Mouse (Mus musculus) heart, postnatal 36 days (tissue): Measurements from ENCODE around the gene Aknad1. TPM values are rescaled to one million over a fixed set of nuclear protein-coding genes. Genes with fewer than 3 reads are reported as not detected.

Experiments used
- DNase-seq, 2 experiments: peaks; one replicate each; pipeline ENCODE4 v3.0.0; 2021 to 2022
- intact Hi-C: fragments of 180-260 bp; cut with DNase I; formaldehyde crosslinking; loops from one replicate; pipeline ENCODE4 v1.15.1; 2025
- total RNA-seq, 2 experiments: library from RNA; stranded (reverse); gene quantifications; 2 replicates each; pipeline ENCODE4 v1.2.3; 2021

Aknad1 gene
- total RNA-seq, result not detected

DNA sequence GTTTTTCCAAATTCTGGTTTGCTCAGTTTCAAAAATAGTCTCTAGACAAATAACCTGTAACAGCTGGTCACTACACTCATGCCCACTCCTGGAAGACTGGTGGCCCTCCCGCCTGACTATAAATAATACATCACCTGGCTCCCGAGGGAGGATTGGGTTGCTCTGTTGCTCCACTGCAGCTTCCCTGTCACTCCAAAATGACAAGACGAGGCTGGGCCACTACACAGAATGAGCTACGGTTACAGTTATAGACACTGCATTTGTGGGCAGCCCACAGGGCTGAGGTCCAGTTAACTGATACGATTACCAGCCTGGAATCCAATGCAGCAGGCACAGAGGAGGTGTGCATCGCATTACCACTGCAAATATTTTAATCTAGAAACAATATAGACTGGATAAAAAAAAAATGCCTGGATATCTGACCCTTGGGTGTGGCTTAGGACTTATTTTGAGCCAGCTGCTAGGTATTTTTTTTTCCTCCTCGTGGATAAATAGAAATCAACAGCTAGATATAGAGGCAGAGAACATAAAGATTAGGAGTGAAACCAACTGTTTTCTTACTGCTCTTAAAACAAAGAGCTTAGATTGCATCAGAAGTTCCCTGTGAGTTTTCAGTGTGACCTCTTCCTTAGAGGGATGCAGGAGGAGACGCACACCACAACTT lies at the start of gene Aknad1:
Gene Aknad1 (plus strand): TSS at position 614 of the 664 bp plus-strand sequence.
- DNase-seq, result no peak
- intact Hi-C loops, result no loop called here

DNA sequence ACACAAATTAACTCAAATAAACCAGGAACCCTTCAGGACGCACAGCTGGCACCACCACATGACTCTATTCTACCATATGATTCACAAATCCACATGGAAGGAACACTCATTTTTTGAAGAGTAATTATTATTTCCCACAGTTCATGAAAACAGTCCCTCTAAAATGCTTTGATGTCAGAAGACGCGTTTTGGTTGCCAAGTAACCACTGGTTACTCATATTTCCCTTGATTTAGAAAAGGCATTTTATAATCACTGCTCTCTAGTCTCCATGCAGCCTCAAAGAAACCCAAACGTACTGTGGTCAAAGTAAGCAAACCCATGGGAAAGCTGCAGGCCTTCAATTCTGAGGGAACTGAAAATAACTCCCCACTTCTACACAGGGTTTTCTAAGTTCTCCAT lies 49.5 kb upstream of the Aknad1 start:
- DNase-seq, result no peak
- intact Hi-C loops, result no loop called here

DNA sequence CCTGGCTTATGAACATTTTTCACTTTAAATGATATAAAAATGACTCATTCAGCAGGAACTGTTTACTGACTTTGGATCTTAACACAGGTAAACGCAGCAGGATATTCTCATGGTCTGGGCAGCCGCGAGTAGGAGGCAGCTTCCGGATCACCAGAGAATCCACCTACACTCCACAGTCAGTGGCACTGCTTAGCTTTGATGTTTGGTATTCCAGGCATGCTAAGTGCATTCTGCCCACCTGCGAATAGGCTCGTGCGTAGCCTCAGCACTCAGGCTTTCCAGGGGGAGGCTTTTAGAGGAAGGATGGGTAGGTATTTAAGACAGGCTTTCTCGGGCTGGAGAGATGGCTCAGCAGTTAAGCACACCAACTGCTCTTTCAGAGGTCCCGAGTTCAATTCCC lies 45.1 kb upstream of the Aknad1 start:
- intact Hi-C loops, result no loop called here
- no peak for DNase-seq

DNA sequence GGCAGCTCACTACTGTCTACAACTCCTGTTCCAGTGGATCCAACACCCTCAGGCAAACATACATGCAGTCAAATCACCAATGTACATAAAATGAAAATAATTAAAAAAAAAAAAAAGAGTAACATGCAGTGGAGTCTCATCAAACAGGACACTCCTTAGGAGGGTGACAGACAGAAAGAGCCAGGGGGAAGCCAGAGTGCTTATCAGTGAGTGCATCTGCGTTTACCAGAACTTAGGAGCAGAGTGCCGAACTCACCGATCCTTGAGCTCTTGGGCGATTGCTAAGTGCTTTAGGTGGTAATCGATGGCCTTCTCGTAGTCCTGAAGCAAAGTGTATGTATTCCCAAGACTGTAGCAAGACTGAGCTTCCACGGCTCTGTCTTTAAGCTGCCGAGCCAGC lies 40.8 kb upstream of the Aknad1 start:
- intact Hi-C loops, result no loop called here
- DNase-seq, result no peak

DNA sequence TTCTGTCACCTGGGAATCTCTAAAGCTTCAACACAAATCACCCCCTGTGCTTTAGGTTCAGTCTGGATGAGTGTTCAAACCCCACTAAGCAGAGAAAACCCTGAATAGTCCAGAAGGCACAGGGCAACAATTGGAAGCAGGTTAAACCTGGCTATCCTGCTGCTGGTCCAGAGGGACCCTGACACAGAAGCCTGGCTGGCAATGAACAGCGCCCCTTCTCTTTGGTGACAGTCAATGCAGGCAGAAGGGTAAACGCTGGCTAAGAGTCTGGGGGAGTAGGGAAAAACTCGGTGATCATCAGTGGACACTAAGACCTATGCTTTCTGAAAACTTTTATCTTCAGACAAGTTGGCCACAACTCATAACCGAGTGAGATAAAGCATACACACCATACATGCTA lies 39.7 kb upstream of the Aknad1 start:
- no peak for DNase-seq
- intact Hi-C loops, result no loop called here

DNA sequence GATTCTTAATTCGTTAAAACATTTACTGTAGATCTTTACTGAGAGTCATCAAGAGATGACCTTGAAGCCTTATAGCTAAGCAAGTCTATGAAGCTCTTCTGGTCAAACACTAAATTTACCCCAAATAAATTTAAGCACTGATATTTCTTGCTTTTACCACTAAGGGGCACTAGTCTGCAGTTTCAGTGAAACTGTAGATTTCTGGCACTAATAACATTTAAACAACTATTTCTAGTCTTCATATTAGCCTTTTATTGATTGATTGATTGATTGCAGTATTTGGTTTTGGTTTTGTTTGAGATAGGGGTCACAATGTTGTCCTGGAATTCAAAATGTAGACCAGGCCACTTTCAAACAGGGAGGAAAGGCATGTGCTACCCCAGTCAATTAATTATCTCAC lies 38.2 kb upstream of the Aknad1 start:
- no peak for DNase-seq
- intact Hi-C loops, result loop anchor here (1.0 kb wide), 1 partner anchor 70 kb away; no protein-coding TSS in a partner anchor

DNA sequence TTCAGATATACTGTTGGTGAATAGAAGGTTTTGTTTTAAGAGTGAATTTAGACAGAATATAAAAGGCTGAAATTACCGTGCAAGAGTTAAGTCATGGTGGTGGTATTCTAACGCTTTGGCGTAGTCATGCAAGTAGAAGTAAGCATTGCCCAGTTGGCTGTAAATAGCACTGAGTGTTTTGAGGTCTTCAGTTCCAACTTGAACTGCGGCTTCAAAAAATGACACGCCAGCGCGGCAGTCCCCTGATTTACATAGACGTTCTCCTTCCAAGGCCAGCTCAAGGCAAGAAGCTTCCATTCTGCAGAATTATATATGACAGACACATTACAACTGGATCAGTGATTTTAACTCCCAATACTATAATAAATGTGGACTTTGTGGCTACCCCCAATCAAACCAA lies 36.7 kb upstream of the Aknad1 start:
- DNase-seq, result no peak
- intact Hi-C loops, result no loop called here

DNA sequence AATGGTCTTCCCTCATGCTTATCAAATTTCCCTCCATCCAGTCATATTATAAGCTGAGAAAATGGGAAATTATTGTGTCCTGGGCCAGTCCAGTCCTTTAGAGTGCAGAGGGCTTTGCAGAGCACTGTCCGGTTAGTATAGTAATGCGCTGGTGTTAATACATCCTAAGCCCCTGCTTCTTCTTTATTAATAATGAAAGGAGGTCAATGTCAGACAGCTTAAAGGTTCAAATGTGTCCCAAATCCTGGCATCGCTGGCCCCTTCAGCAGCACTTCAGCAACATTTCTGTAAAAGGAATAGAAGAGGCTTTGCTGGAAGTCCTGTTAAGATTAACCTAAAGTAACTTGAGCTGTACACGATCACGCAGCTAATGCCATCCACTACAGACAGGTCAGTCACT lies 28.2 kb upstream of the Aknad1 start:
- DNase-seq, result no peak
- intact Hi-C loops, result no loop called here

DNA sequence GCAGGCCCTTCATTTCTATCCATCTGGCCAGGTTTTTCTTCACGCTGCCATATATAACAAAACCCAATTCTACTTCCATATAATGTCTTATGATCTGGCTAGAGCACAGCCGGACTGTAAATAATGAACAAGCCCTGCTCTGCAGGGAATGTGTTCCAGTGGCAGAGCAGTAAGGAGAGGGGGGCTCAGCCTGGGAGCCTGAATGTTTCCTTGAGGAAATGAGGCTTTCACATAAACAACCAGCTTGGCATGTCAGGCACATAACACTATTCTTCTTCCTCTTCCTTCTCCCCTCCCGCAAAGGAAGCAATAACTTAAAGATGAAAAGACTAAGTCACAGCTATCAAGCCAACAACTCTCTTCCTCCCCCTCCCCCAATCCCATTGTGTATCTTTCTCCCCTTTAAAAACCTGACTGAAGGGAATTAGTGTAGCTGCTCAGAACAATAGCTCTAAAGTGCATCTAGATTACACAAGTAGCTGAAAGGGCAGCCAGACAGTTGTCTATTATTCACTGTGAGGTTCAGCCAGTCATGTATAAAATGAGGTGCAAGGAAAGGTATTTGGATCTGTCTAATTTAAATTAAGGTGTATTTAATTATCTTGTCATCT lies 26.3 kb upstream of the Aknad1 start:
- intact Hi-C loops, result no loop called here
- DNase-seq, result no peak

DNA sequence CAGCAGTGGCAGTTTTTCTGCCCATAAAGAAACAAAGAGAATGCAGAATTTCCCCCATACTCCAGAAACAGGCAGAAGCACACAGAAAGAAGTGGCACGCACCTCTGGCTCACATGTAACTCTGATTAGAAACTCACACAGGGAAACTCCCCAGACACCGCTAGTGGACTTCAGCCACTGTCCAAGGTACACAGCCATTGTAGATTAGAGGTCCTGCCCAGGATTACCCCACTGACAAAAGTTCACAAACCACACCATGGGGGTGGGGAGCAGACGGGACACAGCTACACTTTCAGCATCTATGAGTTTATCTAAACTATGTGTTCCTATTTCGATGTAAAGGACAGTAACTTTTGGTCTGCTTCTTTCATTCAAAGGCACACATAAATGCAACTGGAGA lies 24.6 kb upstream of the Aknad1 start:
- DNase-seq, result no peak
- intact Hi-C loops, result no loop called here

DNA sequence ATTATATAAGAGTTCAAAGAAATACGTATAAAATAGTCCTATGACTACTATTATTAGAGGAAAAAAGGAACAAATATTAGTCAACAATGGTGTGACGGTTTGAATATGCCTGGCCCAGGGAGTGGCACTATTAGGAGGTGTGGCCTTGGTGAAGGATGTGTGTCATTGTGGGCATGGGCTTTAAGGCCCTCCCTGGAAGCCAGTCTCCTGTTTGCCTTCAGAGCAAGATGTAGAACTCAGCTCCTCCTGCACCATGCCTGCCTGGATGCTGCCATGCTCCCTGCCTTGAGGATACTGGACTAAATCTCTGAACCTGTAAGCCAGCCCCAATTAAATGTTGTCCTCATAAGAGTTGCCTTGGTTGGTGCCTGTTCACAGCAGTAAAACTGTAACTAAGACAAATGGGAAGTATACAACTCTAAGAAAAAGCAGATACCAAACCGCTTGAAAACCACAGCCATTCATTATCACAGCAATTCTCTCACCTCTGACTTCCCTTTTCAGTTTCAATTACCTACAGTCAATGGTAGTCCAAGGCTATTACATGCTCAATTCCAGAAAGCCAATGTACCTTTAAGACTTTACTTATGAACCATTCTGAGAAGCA lies 21.5 kb upstream of the Aknad1 start:
- no peak for DNase-seq
- intact Hi-C loops, result no loop called here

DNA sequence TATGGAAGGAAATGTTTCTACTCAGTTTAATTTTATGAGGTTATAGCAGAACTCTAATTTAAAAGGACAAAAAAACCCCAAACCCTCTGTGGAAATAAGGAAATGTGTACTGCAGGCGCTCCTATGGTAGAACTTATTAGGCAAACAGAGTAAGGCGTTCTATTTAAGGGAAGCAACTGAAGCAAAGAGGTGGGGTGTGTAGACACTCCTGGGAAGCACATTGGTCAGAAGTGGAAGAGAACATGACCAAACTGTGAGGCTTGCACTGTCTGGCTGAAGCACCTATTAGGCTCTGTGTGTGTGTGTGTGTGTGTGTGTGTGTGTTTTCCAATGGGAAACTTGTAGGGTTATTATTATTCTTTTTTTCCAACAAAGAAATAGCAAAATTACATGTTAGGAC lies 20.1 kb upstream of the Aknad1 start:
- intact Hi-C loops, result no loop called here
- no peak for DNase-seq

DNA sequence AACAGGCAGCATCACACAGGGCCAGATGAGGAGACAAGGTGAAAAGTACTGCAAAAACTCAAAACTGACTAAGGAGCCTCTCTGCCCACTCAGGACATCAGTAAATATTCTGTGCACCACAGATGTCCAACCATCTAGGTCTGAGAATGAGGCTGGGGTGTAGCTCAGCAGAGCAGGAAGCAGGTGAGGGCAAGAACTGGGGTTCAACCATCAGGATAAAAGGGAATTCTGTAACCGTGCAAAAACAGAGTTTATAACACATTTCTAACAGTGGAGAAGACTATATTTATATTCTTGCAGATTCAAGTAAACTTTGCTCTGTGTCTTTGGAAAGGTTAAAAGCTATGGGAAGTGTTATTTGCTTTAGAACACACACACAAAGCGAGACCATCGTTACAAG lies 19.7 kb upstream of the Aknad1 start:
- DNase-seq, result no peak
- intact Hi-C loops, result no loop called here

DNA sequence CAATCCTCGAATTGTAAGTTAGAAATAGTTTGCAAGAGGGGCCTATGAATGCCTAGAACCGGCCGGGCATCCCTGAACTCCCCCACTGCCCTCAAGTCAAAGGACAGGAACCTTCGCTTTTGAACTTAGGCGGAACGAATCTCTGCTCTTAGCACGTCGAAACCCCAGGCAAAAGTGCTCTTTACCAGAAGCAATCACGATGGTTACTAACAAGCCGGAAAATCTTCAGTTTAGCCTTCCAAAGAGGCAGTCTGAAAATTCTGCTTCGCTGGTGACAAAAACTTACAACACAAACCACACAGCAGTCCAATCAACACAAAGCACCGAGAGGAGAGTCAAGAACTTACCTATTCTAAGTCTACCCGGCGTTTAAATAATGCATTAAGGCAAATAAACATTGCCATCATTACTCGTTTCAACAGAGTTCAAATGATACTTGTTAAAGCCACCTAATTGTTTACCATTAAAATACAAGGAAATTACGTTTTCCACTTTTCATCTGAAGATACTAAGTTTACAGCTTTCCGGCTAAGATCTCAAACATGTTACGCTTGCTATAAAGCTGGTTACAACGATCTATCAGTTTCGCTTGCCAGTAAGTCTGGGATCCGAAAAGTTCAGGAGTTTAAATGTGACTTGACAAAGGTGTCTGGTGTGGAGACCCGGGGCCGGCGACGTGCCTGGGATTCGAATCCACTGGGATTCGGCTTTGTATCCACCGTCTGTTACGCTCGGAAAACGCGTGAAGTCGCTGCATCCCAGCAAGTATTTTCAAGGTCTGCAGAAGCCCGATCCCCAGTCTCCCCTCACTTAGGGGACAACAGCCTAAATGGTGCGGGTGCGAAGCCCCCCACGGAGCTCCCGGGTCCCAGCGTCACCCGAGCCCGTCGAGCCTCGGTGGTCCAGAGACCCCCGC lies 18.1 kb upstream of the Aknad1 start:
- intact Hi-C loops, result no loop called here
- peak; percentile 45 to 52 for DNase-seq

DNA sequence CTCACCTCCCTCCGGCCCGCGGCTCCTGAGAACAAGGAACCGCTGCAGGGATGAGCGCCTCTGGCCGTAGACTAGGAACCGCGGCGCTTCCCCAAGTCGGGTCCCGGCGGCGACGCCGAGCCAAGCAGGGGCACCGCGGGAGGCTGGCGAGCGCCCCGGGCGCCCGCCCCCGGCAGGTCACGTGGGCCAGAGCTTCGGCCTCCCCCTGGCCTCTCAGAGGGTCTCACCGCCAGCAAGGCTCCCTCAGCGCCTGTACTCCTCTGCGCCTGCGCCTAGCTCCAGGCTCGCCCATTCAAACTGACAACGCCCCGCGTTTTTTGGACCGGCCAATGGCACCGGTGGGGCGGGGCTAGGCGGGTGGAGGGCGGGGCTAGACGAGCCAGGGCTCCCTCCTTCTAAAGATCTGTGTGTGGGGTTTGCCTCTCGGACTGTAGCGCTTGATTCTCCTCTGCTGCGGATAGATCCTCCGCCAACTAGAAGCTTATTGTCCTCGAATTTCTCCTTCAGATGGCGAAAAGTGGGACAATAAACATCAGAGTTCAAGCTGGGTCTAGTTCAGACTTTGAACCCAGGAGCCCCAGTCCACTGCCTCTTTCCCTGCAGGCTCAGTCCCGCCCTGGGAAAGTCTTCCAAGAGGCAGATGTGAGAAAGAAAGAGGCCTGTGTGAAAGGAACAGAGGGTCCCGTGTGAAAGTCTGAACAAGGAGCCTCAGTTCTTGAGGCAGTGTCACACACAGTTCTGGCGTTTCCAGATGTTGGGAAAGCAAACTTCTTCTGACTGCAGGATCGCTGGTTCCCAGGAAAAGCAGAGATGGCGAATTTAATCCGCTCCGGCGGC lies 17.2 kb upstream of the Aknad1 start, which contains the start of gene Gpsm2:
Gene Gpsm2 (minus strand): TSS at position 274 of the 837 bp plus-strand sequence.
- DNase-seq, result peak; percentile 94
- intact Hi-C loops, result loop anchor here (1.0 kb wide), 1 partner anchor 49 kb away; no protein-coding TSS in a partner anchor

DNA sequence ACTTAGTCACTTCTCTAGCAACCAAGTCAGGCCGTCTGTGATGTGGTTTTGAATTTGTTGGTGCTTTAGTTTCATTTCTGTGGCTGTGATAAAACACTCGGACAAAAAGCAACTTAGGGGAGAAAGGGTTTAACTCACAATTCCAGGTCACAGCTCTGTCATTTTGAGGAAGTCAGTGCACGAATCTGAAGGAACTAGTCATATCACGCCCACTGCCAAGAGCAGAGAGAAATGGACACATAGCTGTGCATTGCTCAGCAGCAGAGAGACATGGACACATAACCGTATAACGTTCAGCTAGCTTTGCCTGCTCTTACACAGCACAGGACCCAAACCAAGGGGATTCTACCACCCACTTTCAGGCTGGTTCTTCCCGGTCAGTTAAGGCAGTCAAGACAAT lies 13.0 kb upstream of the Aknad1 start:
- intact Hi-C loops, result no loop called here
- no peak for DNase-seq

DNA sequence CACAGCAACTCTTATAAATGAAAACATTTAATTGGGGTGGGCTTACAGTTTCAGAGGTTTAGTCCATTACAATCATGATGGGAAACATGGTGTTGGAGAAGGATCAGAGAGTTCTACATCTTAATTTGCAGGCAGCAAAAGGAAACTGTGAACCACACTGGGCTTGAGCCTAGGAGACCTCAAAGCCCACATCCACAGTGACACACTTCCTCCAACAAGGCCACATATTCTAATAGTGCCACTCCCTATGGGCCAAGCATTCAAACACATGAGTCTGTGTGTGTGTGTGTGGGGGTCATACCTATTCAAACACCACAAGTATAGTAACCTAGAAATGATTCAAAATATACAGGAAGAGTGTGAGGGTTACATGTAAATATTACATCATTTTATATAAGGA lies 12.1 kb upstream of the Aknad1 start:
- intact Hi-C loops, result no loop called here
- no peak for DNase-seq

DNA sequence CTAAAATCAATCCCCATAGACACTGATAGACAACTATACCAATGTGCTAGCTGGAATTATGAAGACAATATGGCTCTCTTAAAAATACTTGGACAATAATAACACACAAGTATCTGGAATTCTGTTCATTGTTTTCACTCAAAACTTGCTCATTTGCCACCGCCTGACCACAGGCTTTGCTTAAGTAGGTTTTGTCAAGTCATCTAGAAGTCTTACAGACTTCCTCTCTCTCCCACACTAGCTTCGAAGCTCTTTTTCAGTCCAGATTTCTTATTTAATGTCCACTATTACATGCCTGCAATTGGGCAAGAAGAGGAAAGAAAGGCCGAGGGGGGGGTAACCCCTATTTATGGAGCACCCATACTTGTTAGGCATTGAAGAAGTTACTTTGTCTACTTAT lies 11.7 kb upstream of the Aknad1 start:
- DNase-seq, result no peak
- intact Hi-C loops, result no loop called here

DNA sequence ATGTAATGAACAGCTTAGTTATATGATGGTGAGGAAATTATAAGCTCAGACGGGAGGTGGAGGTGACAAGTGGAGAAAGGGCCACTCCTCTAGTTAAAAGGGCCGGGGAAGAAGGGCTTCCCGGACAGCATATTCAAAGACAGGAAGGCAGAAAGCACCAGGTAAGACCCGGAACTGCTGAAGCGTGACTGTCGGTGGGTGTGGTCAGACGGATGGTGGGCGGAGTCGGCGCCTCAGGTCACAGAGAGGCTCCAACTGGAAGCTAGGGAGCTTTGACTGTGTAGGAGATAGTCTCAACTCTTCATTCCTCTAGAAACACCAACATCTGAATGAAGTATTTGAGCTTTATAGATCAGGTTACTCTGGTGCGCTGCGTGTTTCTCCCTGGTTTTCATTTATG lies 9.1 kb upstream of the Aknad1 start:
- no peak for DNase-seq
- intact Hi-C loops, result no loop called here

DNA sequence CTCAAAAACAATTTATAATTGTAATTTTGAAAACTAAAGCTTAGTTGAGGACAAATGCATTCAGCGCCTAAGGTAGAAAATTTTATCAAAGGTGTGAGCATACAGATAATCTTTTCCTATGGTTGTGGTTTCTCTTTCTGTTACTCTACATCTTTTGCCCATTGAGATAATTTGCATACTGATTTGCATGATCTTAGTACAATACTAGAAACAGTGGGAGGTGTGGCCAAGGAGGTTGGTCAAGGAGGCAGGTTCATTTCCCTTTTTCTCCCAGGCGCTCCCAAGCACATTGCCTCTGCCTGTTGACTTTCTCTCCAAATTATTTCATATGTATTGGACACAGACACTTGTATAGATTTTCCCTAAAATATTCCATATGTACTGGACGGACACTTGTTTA lies 1.7 kb upstream of the Aknad1 start:
- no peak for DNase-seq
- intact Hi-C loops, result no loop called here
